Mouse (Mus musculus) midbrain, embryonic 12.5 days (tissue): Measurements from ENCODE around the gene Pax4. TPM values are rescaled to one million over a fixed set of nuclear protein-coding genes. Genes with fewer than 3 reads are reported as not detected.

Experiments used
- ATAC-seq: fragments of 200-750 bp; cut with Nextera tagmentation; 2 replicates; pipeline ENCODE4 v1.8.0; 2017; ENCODE audit warnings: low read depth, moderate TSS enrichment, moderate library complexity; ENCODE audit not compliant: low FRiP score
- H3K27ac ChIP-seq: fragments of 300-500 bp; sonication (generic); replicated peaks from 2 replicates; pipeline ENCODE4 v1.5.1; 2016; ENCODE audit warnings: mild to moderate bottlenecking
- H3K27me3 ChIP-seq: fragments of 300-500 bp; sonication (generic); 2 replicates; pipeline ENCODE4 v1.6.1; 2016; ENCODE audit warnings: mild to moderate bottlenecking
- H3K36me3 ChIP-seq: fragments of 300-500 bp; sonication (generic); 2 replicates; pipeline ENCODE4 v1.6.1; 2016
- H3K4me1 ChIP-seq: fragments of 300-500 bp; sonication (generic); 2 replicates; pipeline ENCODE4 v1.6.1; 2016
- H3K4me2 ChIP-seq: fragments of 300-500 bp; sonication (generic); replicated peaks from 2 replicates; pipeline ENCODE4 v1.6.1; 2016; ENCODE audit warnings: mild to moderate bottlenecking, moderate library complexity
- H3K4me3 ChIP-seq: fragments of 300-500 bp; sonication (generic); 2 replicates; pipeline ENCODE4 v1.5.1; 2016; ENCODE audit warnings: mild to moderate bottlenecking
- H3K9ac ChIP-seq: fragments of 300-500 bp; sonication (generic); replicated peaks from 2 replicates; pipeline ENCODE4 v1.6.1; 2016; ENCODE audit warnings: mild to moderate bottlenecking, moderate library complexity
- H3K9me3 ChIP-seq: fragments of 300-500 bp; sonication (generic); 2 replicates; pipeline ENCODE4 v1.6.1; 2016; ENCODE audit warnings: mild to moderate bottlenecking
- WGBS: fragments of 180-500 bp; shearing (Covaris S2); methylation state at CpG from one replicate; pipeline ENCODE4 v1.1.7; 2016; 5-methylcytosine and 5-hydroxymethylcytosine counted together
- polyA plus RNA-seq: library from polyadenylated mRNA; unstranded; fragments of >200 nt; fragmentation: Nextera tagmentation; extraction: Ambion mirVana; gene quantifications from 2 replicates; pipeline ENCODE4 v1.2.1, GENCODE M21; 2016

Gene Pax4
- polyA plus RNA-seq, 1 experiment from 2014 or later: not detected

DNA sequence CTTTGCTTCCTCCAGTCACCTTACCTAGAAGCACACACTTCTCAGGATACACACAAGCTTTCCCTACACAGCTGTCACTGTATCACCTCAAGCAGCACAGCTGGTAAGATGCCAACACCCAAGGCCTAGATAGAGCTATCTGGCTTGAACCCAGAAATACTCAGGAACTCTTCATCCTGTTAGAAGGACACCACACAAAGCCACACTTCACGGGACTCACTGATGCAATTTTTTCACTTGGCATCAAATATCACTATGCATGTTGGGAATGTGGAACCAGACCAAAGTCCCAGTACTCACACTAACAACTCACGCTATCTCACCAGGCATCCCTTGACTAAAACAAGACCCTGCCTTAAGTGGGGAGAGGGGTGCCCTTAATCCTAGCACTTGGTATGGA, 29.5 kb downstream of the Pax4 start:
- Histone ChIP-seq H3K9me3 (0 out of 2 replicates have a peak, but pooled peaks cover 3% of the 10 kb centered on the region), H3K9ac (no peak overlapping the region; the same call in 1 of the 2 replicates), H3K36me3 (peaks cover 39% of the 10 kb centered on the region), H3K27ac (no peak overlapping the region), H3K4me1 (peaks cover 32% of the 10 kb centered on the region), H3K4me3 (peak overlapping the region; percentile 76; the same call in 1 of the 2 replicates), H3K27me3 (no peaks in the 10 kb centered on the region), H3K4me2 (peak overlapping the region; percentile 97)
- ATAC-seq: no peak
- 86% methylated on average over 2 of the region's 2 CpGs for WGBS

DNA sequence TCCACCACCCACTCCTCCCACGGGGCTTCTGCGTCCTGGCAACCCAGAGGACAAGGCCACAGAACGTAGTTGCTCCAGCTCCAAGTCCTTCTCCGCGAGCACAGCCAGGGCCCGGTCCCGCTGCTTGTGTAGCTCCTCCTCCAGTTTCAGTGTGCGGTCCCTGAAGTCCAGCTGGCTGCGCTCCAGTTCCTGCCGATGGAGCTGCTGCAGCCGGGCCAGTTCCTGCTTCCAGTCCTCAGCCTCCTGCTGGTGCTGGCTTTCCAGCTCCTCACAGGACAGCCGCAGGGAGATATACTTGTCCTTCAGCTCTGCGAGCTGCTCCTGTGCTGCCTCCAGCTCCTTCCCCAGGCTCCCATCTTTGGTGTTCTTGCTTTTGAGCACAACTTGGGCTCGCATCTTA, 30.7 kb downstream of the Pax4 start:
- no peak overlapping the region for H3K4me2 ChIP-seq
- no peak overlapping the region for H3K27ac ChIP-seq
- peaks cover 47% of the 10 kb centered on the region for H3K36me3 ChIP-seq
- 93% methylated on average over 14 of the region's 14 CpGs for WGBS
- H3K9ac ChIP-seq: no peak overlapping the region
- no peaks in the 10 kb centered on the region for H3K27me3 ChIP-seq
- peaks cover 24% of the 10 kb centered on the region for H3K4me1 ChIP-seq
- H3K4me3 ChIP-seq: no peak overlapping the region
- H3K9me3 ChIP-seq: 0 out of 2 replicates have a peak, but pooled peaks cover 3% of the 10 kb centered on the region
- ATAC-seq: no peak

DNA sequence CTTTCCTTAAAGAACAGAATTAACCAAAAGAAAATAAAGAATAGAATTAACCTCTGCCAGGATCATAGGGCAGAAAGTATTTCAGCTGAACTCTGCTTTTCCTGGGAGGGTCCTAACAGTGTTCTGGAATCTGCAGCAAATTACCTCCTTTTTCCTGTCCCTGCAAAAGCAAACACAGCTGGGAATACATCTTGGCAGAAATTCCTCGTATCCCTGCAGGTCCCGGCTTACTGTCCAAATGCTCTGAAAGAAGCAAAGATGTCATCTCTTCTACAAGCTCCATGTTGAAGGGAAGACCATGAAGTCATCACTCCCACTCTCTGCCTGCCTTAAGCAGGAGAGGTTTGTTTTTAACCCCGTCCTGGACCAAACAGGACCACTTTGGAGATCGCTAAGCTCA, 32.2 kb downstream of the Pax4 start:
- Histone ChIP-seq H3K9me3 (0 out of 2 replicates have a peak, but pooled peaks cover 3% of the 10 kb centered on the region), H3K27ac (no peak overlapping the region), H3K4me2 (no peak overlapping the region), H3K4me1 (peaks cover 21% of the 10 kb centered on the region), H3K9ac (no peak overlapping the region), H3K36me3 (peaks cover 50% of the 10 kb centered on the region), H3K27me3 (no peaks in the 10 kb centered on the region), H3K4me3 (no peak overlapping the region)
- no peak for ATAC-seq
- 82% methylated on average over 4 of the region's 4 CpGs for WGBS

DNA sequence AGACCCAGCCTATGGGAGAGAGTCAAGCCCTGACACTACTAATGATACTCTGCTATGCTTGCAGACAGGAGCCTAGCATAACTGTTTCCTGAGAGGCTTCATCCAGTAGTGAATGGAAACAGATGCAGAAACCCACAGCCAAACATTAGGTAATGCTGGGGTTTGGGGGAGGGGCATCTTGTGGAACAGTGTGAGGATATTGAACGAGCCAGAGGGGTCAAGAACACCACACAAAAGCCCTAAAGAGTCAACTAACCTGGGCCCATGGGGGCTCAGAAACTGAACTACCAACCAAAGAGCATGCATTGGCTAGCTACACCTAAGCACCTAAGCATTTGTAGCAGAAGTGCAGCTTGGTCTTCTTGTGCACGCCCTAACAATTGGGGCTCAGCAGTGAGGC, 37.9 kb downstream of the Pax4 start:
- H3K36me3 ChIP-seq: peaks cover 22% of the 10 kb centered on the region
- no peaks in the 10 kb centered on the region for H3K27me3 ChIP-seq
- H3K9me3 ChIP-seq: 0 out of 2 replicates have a peak, but pooled peaks cover 3% of the 10 kb centered on the region
- ATAC-seq: no peak
- 79% methylated on average over 2 of the region's 2 CpGs for WGBS
- no peak overlapping the region for H3K9ac ChIP-seq
- H3K4me1 ChIP-seq: no peaks in the 10 kb centered on the region
- no peak overlapping the region for H3K4me3 ChIP-seq
- no peak overlapping the region for H3K4me2 ChIP-seq
- H3K27ac ChIP-seq: no peak overlapping the region

DNA sequence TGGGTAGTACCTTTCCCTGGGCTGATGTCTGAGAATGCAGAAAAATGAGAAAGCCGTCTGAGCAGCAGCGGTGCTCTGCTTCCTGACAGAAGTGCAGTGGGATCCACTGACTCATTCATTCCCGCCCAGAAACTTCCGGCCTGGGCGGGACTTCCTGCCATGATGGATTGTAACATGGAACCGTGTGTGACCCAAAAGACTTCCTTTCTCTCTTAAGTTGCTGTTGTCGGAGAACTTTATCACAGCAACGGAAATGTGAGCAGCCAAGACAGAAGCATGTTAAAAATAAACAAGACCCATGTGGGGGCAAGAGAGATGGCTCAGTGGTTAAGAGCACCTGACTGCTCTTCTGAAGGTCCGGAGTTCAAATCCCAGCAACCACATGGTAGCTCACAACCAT, 39.1 kb downstream of the Pax4 start:
- Histone ChIP-seq H3K9ac (no peak overlapping the region), H3K4me2 (no peak overlapping the region), H3K9me3 (no peaks in the 10 kb centered on the region), H3K36me3 (peaks cover 11% of the 10 kb centered on the region; the same call in 1 of the 2 replicates), H3K27me3 (no peaks in the 10 kb centered on the region), H3K4me1 (no peaks in the 10 kb centered on the region), H3K4me3 (no peak overlapping the region), H3K27ac (no peak overlapping the region)
- 92% methylated on average over 9 of the region's 9 CpGs for WGBS
- ATAC-seq: no peak

DNA sequence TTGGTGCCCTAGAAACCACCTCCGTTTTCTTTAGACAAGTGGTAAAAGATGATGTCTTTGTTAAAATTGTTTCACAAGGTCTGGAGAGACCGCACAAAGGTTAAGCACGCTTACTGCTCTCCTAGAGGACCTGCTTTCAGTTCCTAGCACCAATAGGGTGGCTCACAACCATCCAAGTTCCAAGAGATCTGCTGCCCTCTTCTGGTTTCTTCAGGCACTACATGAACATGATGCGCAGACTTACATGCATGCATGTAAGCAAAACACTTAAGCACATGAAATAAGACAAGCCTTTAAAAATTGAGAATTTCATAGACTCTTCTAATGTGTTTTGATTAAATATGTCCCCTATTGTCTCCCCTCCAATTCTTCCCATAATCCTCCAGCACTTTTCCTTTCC, 49.4 kb downstream of the Pax4 start:
- no peak overlapping the region for H3K9ac ChIP-seq
- 92% methylated on average over 4 of the region's 4 CpGs for WGBS
- ATAC-seq: no peak

DNA sequence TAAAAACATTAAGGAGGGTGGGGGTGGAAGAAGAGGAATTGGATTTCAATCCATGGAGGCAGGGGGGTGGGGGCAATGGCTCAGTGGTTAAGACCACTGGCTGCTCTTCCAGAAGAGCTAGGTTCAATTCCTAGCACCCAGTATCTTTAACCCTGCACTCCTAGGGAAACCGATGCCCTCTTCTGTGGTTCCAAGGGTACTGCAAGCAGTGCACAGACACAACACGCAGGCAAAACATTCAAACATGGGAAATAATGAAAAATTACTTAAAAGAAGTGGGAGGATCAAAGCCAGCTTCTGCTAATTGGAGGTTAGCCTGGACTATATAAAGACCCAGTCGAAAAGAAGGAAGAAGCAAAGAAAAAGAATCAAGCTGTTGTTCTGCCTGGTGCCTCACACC, 50.4 kb downstream of the Pax4 start:
- WGBS: 90% methylated on average over 3 of the region's 3 CpGs
- Histone ChIP-seq H3K27ac (no peak overlapping the region), H3K36me3 (no peaks in the 10 kb centered on the region), H3K4me3 (no peak overlapping the region; the same call in 1 of the 2 replicates), H3K9me3 (no peaks in the 10 kb centered on the region), H3K4me1 (peaks cover 8% of the 10 kb centered on the region; the same call in 1 of the 2 replicates), H3K9ac (no peak overlapping the region), H3K27me3 (peaks cover 44% of the 10 kb centered on the region), H3K4me2 (no peak overlapping the region)
- no peak for ATAC-seq

More for the DNA sequence above, 49.4 kb downstream of the Pax4 start:
- Histone ChIP-seq H3K27ac (no peak overlapping the region), H3K4me1 (peaks cover 8% of the 10 kb centered on the region; the same call in 1 of the 2 replicates), H3K27me3 (peaks cover 35% of the 10 kb centered on the region), H3K36me3 (no peaks in the 10 kb centered on the region), H3K4me3 (no peak overlapping the region), H3K4me2 (no peak overlapping the region), H3K9me3 (no peaks in the 10 kb centered on the region)

DNA sequence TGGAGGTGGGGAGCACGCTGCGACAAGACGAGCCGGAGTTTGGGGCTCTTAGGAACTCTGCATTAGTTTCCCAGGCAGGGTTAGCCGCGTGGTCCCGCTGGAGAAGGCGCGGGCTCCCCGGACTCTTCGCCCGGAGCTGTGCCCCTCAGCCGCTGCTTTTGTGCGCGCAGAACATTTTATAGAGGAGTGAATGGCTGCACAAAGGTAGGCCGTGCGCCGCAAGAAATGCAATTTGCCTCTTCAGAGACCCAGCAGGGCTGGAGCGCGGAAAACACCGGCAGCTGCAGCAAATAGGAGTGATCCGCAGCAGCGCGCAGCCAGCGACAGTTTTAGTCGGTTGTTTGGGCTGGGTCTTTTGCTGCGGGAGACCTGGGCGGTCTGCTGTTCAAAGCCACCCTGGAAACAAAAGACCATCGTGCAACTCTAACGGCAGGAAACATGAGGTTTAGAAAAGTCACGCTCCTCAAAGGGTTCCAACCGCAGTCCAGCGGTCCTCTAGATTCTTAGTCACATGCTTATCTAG, 51.4 kb downstream of the Pax4 start, which contains the start of gene Zfp800:
TSS of gene Zfp800 (minus strand) at position 325 of the 523 bp plus-strand sequence.
- Histone ChIP-seq H3K27me3 (peaks cover 44% of the 10 kb centered on the region), H3K4me1 (peaks cover 8% of the 10 kb centered on the region; the same call in 1 of the 2 replicates), H3K9me3 (no peaks in the 10 kb centered on the region), H3K9ac (peak within 1 kb of the TSS; percentile 62), H3K36me3 (no peaks in the 10 kb centered on the region), H3K4me2 (peak within 1 kb of the TSS; percentile 76), H3K4me3 (peak within 1 kb of the TSS; percentile 53), H3K27ac (peak within 1 kb of the TSS; percentile 90)
- peak; percentile 42 for ATAC-seq
- under 1% methylated on average over 33 of the region's 33 CpGs for WGBS

DNA sequence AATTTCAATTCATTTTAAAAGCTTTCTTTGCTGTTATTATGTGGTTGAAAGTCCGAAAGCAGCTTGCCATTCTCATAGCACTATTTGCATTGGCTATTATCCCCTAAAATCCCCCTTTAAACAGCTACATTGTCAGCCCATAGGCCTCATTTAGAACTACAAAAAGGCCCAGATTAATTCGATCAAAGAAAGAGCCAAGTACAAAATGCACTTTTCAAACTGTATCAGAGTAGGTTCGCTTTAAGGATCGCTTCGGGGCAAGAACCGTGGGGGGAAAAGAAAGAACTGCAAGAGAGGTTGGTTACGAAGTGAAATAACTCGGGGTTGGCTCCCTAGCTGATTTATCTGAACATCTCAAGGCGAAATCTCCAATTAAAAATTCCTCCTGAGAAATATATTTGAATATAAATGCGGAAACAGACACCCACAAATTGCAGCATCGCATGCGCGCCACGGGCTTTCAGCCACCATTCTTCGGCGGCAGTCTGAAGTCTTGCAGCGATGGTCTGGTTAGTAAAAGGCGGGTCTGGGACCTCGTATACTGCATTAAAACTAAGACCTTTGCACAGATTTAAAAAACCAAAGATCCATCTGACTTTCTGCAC, 52.2 kb downstream of the Pax4 start:
- Histone ChIP-seq H3K36me3 (no peaks in the 10 kb centered on the region), H3K9ac (peak overlapping the region; percentile 62; the same call in 1 of the 2 replicates), H3K4me2 (peak overlapping the region; percentile 76), H3K4me1 (peaks cover 8% of the 10 kb centered on the region; the same call in 1 of the 2 replicates), H3K27ac (peak overlapping the region; percentile 90), H3K9me3 (no peaks in the 10 kb centered on the region), H3K4me3 (peak overlapping the region; percentile 53), H3K27me3 (peaks cover 44% of the 10 kb centered on the region)
- ATAC-seq: peak; percentile 61
- WGBS: under 1% methylated on average over 19 of the region's 19 CpGs

DNA sequence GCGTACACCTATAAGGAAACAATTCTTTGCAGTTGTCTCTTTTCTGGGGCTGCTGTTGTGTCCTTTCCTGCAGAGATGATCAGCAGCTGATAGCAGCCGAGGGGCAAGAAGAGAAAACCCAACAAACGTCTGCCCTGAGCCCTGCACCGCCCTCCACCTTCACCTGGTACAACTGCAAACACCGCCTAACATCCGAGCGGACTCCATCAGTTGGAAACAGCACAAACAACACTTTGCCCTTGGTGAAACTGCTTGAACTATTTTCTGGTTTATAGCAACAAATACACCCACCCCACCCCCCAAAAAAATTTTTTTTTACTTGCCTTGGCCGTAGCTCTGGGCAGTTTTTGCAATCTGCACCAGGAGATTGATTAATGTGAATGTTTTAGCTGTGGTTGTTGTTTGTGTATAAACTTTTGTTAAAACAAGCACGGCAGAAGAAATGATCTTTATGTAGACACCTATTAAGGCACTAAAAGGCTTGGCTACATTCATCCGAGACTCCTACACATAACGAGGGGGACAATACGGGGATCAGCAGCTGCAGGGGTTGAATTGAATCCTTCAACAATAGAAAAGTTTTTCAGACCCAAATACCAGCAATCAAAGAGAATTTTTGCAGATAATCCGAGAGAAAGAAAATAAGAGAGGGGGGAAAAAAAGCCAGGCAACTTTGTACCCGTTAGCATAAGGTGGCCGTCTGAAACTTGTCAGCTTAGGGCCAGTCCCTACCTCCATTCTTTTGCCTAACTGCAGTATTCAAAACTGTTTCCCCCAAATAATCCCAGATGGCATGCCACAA, 52.9 kb downstream of the Pax4 start:
- Histone ChIP-seq H3K4me1 (peaks cover 8% of the 10 kb centered on the region; the same call in 1 of the 2 replicates), H3K9me3 (no peaks in the 10 kb centered on the region), H3K27me3 (peaks cover 44% of the 10 kb centered on the region), H3K27ac (peak overlapping the region; percentile 90), H3K4me3 (peak overlapping the region; percentile 53), H3K9ac (0 out of 2 replicates have a peak overlapping the region, but pooled peaks have one; percentile 1), H3K36me3 (no peaks in the 10 kb centered on the region), H3K4me2 (peak overlapping the region; percentile 76)
- peak; percentile 55 for ATAC-seq
- WGBS: 11% methylated on average over 15 of the region's 15 CpGs
